Mouse (Mus musculus) B cell, adult 2 months (primary cell): Measurements from ENCODE around the gene Gm10392.
"Not testable (repeated sequence)": the region's sequence is repeated elsewhere in the genome, so short reads cannot be mapped to it uniquely, and the experiment has no call there.

ENCODE experiments used
- DNase-seq, 2 experiments: peaks; one replicate each; pipeline ENCODE4 v3.0.0; 2022

The Gm10392 gene

GRCm38 (mm10) chr11:77519043-77519442 lies at the start of gene Gm10392:
Gene Gm10392 (minus strand): TSS chr11:77519198.
- DNase-seq, result peak; percentile 72 to 74

GRCm38 (mm10) chr11:77545261-77545660 lies 26.3 kb upstream of the Gm10392 start:
- DNase-seq, result no peak

- no peak for DNase-seq
Observed at GRCm38 (mm10) chr11:77532202-77532846, 13.3 kb upstream of the Gm10392 start.

GRCm38 (mm10) chr11:77530862-77531261 lies 11.9 kb upstream of the Gm10392 start:
- DNase-seq, result no peak

- DNase-seq, result no peak
Observed at GRCm38 (mm10) chr11:77529644-77530043, 10.6 kb upstream of the Gm10392 start.

- DNase-seq, result not testable (repeated sequence)
Observed at GRCm38 (mm10) chr11:77528420-77528819, 9.4 kb upstream of the Gm10392 start.

- DNase-seq, result no peak
Observed at GRCm38 (mm10) chr11:77525804-77526486, 6.9 kb upstream of the Gm10392 start.

- peak; percentile 46 to 55 for DNase-seq
Observed at GRCm38 (mm10) chr11:77520601-77521529, 1.9 kb upstream of the Gm10392 start.

- peak; percentile 18 to 20 for DNase-seq
Observed at GRCm38 (mm10) chr11:77518051-77518798, 773 bp downstream of the Gm10392 start.

GRCm38 (mm10) chr11:77516553-77517425 lies 2.2 kb downstream of the Gm10392 start:
- no peak for DNase-seq

GRCm38 (mm10) chr11:77515637-77516552 lies 3.1 kb downstream of the Gm10392 start, which contains the start of gene Trp53i13:
Gene Trp53i13 (minus strand): TSS chr11:77515980.
- peak in 1 of 2 experiments; percentile 40 for DNase-seq

- DNase-seq, result peak; percentile 61 to 67
Observed at GRCm38 (mm10) chr11:77514832-77515636, 4.0 kb downstream of the Gm10392 start, which contains the start of gene Abhd15. Gene Abhd15 (plus strand): TSS chr11:77515121.

- DNase-seq, result peak; percentile 24 to 43
Observed at GRCm38 (mm10) chr11:77514281-77514831, 4.6 kb downstream of the Gm10392 start.

GRCm38 (mm10) chr11:77513811-77514170 lies 5.2 kb downstream of the Gm10392 start:
- peak in 1 of 2 experiments; percentile 22 for DNase-seq

GRCm38 (mm10) chr11:77512891-77513810 lies 5.8 kb downstream of the Gm10392 start:
- peak; percentile 87 to 88 for DNase-seq

GRCm38 (mm10) chr11:77511336-77511735 lies 7.7 kb downstream of the Gm10392 start:
- no peak for DNase-seq
